Mouse (Mus musculus) lung, adult 2 months (tissue): ENCODE results near the gene Olfr1393. TPM values are rescaled to one million over a fixed set of nuclear protein-coding genes. Genes with fewer than 3 reads are reported as not detected.

ENCODE experiments used
- DNase-seq: peaks from one replicate; pipeline ENCODE4 v3.0.0; 2022
- H3K4me1 ChIP-seq: fragments of 200-500 bp; 2 replicates; pipeline ENCODE4 v1.6.1; 2011; ENCODE audit warnings: low read length; ENCODE audit not compliant: control insufficient read depth, insufficient read depth
- H3K4me3 ChIP-seq: fragments of 200-500 bp; replicated peaks from 2 replicates; pipeline ENCODE3; 2011; ENCODE audit warnings: low read depth, mild to moderate bottlenecking, control low read depth, low read length; ENCODE audit errors: extremely low read depth
- CTCF ChIP-seq: fragments of 200-500 bp; IDR thresholded peaks from 2 replicates; pipeline ENCODE4 v1.5.1; 2011; ENCODE audit warnings: mild to moderate bottlenecking, low read length, control low read depth; ENCODE audit not compliant: insufficient read depth
- POLR2A ChIP-seq: fragments of 200-500 bp; IDR thresholded peaks from 2 replicates; pipeline ENCODE4 v1.6.1; 2011; ENCODE audit warnings: low read depth, mild to moderate bottlenecking, control low read depth, low read length, borderline replicate concordance; ENCODE audit errors: extremely low read depth
- WGBS: fragments of 180-500 bp; shearing (Covaris S2); methylation state at CpG from one replicate; pipeline ENCODE4 v1.1.7; 2018; 5-methylcytosine and 5-hydroxymethylcytosine counted together
- polyA plus RNA-seq: library from polyadenylated mRNA; depleted of rRNA; stranded (reverse); fragments of >200 nt; gene quantifications from 2 replicates; pipeline ENCODE4 v1.2.3, GENCODE M21; 2012; rRNA removed

Gene Olfr1393
- polyA plus RNA-seq = not detected in 2 replicates

GRCm38 (mm10) chr11:49278222-49278621 is at the start of gene Olfr1393:
TSS of gene Olfr1393 (plus strand) at chr11:49278304.
- TF ChIP-seq POLR2A (no peak), CTCF (no peak)
- 70% methylated on average over 3 of the region's 3 CpGs for WGBS
- no peak for DNase-seq
- H3K4me1 ChIP-seq = no peaks in the 10 kb centered on the region
- H3K4me3 ChIP-seq = no peak within 1 kb of the TSS

- DNase-seq = no peak
- 65% methylated on average over 3 of the region's 3 CpGs for WGBS
- H3K4me1 ChIP-seq = peaks cover 2% of the 10 kb centered on the region; the same call in 1 of the 2 replicates
- no peak overlapping the region for H3K4me3 ChIP-seq
- no peak for TF ChIP-seq CTCF
- no peak for TF ChIP-seq POLR2A
Observed at GRCm38 (mm10) chr11:49232781-49233180, 45.3 kb upstream of the Olfr1393 start.

- DNase-seq = no peak
- Histone ChIP-seq H3K4me1 (peaks cover 2% of the 10 kb centered on the region; the same call in 1 of the 2 replicates), H3K4me3 (no peak overlapping the region)
- TF ChIP-seq CTCF = no peak
- no peak for TF ChIP-seq POLR2A
- WGBS = 48% methylated on average over 3 of the region's 3 CpGs
Observed at GRCm38 (mm10) chr11:49235459-49236207, 42.5 kb upstream of the Olfr1393 start.

GRCm38 (mm10) chr11:49236891-49237290 is 41.2 kb upstream of the Olfr1393 start:
- WGBS = 44% methylated on average over 1 of the region's 1 CpGs
- peaks cover 2% of the 10 kb centered on the region; the same call in 1 of the 2 replicates for H3K4me1 ChIP-seq
- TF ChIP-seq CTCF (no peak), POLR2A (no peak)
- H3K4me3 ChIP-seq = no peak overlapping the region
- no peak for DNase-seq

GRCm38 (mm10) chr11:49237532-49237931 is 40.6 kb upstream of the Olfr1393 start:
- no peak for DNase-seq
- Histone ChIP-seq H3K4me3 (no peak overlapping the region), H3K4me1 (peaks cover 2% of the 10 kb centered on the region; the same call in 1 of the 2 replicates)
- TF ChIP-seq CTCF = no peak
- no peak for TF ChIP-seq POLR2A
- 27% methylated on average over 2 of the region's 2 CpGs for WGBS

DNA sequence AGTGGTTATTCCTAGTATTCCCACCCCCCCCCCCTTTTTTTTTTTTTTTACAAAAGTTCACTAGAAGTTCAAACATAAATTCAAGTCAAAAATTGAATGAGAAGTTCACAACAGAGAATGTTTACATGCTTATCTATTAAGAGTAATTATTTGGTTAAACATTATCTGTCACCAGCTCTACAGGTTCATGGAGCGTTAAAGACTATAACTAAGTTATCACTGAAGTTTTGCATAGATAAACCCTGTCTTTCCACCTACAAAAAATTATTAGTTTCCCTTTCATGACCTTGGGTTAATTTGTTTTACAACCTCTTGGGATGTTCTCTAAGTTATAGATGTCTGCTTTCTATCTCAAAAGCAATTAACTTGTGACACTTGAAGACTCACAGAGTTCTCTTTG is 37.8 kb upstream of the Olfr1393 start:
- no peak for DNase-seq
- WGBS = 79% methylated on average over 1 of the region's 1 CpGs
- Histone ChIP-seq H3K4me3 (no peak overlapping the region), H3K4me1 (peaks cover 2% of the 10 kb centered on the region)
- no peak for TF ChIP-seq CTCF
- TF ChIP-seq POLR2A = no peak

DNA sequence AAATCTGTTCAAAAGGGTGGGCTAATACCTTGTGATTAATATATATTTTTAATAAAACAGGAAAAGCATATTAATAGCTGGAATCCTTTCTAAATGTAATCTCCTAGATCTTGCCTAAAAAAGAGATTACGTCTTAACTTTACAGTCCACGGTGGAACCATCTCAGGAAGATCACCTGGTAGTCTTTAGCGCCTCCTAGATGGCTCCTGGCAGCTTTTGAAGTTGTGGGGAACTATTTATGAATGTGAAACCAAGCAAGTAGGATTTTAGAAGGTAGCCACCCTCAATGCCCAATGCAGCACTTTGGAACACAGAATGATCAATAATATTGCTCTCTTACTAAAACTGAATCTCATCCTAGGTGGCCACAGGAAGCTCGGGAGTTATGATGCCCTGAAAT is 37.2 kb upstream of the Olfr1393 start:
- peaks cover 5% of the 10 kb centered on the region for H3K4me1 ChIP-seq
- no peak for TF ChIP-seq POLR2A
- TF ChIP-seq CTCF = no peak
- H3K4me3 ChIP-seq = no peak overlapping the region
- 68% methylated on average over 4 of the region's 4 CpGs for WGBS
- DNase-seq = no peak

DNA sequence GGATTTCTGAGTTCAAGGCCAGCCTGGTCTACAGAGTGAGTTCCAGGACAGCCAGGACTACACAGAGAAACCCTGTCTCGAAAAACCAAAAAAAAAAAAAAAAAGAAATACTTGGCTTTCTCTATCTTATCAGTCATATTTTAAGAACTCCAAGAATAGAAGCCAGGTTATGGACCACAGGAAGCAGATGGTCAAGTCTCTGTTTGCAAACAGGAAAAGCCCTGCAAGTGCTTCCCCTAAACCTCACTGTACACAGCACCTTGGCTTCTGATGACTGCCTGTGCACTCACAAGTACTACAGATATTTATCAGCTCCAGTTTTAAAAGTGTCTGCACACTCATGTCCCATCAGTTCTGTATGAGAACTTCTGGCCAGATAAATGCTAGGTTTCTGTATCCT is 36.6 kb upstream of the Olfr1393 start:
- DNase-seq = no peak
- Histone ChIP-seq H3K4me3 (no peak overlapping the region), H3K4me1 (peaks cover 7% of the 10 kb centered on the region)
- WGBS = 27% methylated on average over 1 of the region's 1 CpGs
- TF ChIP-seq CTCF = no peak
- TF ChIP-seq POLR2A = no peak

GRCm38 (mm10) chr11:49242944-49243626 is 35.0 kb upstream of the Olfr1393 start:
- no peak for TF ChIP-seq CTCF
- TF ChIP-seq POLR2A = no peak
- WGBS = 21% methylated on average over 11 of the region's 11 CpGs
- Histone ChIP-seq H3K4me3 (peak overlapping the region; percentile 81), H3K4me1 (peaks cover 15% of the 10 kb centered on the region)
- no peak for DNase-seq
